Mouse (Mus musculus) ES-Bruce4 (cell line): ENCODE data around the gene Iqcn.

Source experiments
- CTCF ChIP-seq: IDR thresholded peaks from one replicate; pipeline ENCODE4 v1.8.1; 2011; ENCODE audit warnings: low read depth, low read length
- EP300 ChIP-seq: IDR thresholded peaks from 2 replicates; pipeline ENCODE4 v1.6.1; 2011; ENCODE audit warnings: low read depth, low read length; ENCODE audit not compliant: insufficient read depth
- POLR2A ChIP-seq: IDR thresholded peaks from one replicate; pipeline ENCODE4 v1.8.1; 2011; ENCODE audit warnings: low read length; ENCODE audit not compliant: insufficient read depth

- TF ChIP-seq POLR2A (no peak), CTCF (no peak), EP300 (no peak)
These were observed 28.5 kb upstream of the Iqcn start for GRCm38 (mm10) chr8:70674716-70675115.
